Mouse (Mus musculus) thymus, adult 18-20 months (tissue): ENCODE results near the gene Fkbp2.

Source experiments
- DNase-seq, 2 experiments: peaks; one replicate each; pipeline ENCODE4 v3.0.0; 2022; ENCODE audit warnings: mixed read lengths in 2 of 2

Fkbp2 gene

DNA sequence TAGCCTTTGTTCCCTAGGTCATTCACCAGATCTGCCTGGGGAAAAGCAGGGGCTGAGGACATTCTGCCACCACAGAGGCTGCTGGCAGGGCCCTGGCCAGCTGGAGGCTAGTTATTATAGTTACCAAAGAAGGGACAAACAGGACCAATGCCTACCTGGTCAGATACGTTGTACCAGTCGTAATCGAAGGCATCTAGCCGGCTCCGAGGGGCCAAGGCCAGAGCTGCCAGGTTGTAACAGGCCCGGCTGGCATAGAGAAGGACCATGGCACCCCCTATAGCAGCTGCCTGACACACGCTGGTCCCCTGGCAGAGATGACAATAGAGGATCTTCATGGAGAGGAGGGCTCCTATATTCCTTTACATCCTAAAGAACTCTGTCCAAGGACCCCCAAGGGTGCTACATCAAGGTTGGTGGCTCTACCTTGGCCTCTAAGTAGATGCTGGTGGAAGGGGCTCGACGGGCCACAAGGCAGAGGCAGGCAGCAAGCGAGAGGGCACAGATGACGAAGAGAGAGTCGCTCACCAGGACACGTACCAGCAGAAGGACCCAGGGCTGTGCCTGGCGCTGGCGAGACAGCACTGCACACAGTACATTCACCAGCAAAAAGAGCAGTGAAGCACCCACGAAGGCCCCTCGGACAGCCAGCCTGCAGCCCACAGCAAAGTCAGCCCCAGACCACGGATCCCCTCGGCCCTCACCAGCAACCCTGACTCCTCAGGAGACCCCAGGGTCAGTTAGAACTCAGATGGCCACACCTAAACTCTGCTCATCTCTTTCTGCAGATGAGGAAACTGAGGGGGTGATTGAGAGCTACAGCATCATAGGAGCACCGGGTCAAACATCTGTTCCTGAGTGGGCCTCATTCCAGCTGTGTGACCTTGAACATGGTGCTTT is 40.9 kb downstream of the Fkbp2 start:
- no peak for DNase-seq

DNA sequence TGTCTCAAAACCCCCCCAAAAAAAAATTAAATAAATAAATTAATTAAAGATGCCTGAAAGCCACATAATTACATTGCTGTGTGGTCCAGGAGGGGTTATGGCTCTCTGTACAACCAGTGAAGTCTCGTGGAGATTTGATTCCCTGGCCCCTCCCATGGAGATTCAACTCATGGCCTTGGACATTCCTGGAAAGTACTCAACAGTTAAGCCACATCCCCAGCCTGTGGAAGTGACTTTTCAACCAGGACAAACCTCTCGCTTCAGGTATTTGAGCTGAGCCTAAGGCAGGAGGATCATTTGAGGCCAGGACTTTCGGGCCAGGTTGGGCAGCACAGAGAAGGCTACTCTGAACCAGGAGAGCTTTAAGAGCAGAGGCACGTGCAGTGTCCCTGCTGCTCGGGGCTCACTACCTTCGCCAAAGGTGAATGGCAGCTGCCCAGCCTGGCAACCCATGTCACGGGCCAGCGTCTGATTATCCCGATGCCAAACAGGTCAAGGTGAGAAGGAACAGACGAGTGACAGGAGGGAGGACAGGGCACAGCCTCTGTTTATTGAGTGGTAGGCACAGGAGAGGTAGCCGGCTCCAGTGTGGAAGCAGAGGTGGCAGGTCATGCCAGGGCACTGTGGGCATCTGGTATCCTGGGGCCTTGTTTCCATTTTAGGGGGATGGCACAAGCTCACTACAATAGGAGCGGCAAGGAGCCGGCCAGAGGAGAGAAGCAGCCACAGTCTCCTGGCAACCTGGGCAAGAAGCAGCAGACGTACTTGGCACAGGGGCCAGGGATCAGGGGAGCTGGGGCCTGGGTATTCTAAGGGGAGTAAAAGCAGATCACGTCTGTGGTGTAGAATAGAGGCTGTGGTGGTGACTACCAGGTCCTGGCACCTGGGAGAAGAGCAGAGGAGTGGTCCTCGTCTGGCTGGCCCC is 42.5 kb downstream of the Fkbp2 start:
- no peak for DNase-seq

DNA sequence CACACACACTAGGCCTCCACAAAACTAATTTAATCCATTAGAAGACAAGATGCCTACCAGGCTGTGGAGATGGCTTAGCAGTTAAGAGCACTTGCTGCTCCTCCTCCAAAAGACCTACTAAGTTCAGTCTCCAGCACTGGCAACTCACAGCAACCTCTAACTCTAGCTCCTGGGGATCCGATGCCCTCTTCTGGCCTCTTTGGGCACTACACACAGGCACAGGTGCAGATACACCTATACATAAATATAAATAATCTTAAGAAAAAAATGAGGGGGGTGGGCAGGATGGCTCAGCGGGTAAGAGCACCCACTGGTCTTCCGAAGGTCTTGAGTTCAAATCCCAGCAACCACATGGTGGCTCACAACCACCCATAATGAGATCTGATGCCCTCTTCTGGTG is 44.0 kb downstream of the Fkbp2 start:
- no peak for DNase-seq

DNA sequence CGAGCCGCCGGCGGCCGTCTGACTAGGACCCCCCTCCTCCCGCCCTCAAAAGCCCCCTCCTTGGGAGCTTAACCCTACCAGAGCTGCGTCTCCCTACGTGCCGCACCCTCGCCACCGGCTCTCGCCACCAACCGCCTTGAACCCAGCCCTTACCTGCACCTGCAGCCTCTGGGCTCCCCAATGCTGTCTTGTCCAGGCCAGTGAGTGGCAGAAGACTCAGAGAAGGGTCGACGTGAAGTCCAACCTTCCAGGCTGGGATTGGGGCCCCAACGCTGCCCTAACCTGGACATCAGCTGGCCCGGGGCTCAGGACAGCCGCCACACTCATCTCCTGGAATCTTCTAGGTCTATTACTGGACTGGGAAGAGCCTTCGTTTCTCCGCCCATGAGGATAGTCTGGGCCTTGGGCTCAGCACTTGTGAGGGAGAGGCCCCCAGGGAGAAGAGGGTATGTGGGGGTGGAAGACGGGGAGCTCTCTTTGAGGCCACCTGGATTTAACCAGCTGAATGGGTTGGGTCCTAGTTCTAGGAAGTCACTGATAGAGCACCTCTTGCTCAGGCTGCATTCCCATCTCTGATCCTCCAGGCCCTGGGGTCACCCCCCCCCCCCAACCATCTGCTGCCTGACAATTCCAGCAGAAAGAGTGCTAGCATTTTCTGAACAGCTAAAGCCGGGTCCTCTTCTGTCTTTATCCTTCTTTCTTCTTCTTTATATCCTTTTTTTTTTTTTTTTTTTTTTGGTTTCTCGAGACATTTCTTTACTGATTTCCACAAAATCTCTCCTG is 45.9 kb downstream of the Fkbp2 start, which contains the start of gene Kcnk4:
Kcnk4 (minus strand) TSS at position 321 of the 783 bp plus-strand sequence.
- DNase-seq, result no peak

DNA sequence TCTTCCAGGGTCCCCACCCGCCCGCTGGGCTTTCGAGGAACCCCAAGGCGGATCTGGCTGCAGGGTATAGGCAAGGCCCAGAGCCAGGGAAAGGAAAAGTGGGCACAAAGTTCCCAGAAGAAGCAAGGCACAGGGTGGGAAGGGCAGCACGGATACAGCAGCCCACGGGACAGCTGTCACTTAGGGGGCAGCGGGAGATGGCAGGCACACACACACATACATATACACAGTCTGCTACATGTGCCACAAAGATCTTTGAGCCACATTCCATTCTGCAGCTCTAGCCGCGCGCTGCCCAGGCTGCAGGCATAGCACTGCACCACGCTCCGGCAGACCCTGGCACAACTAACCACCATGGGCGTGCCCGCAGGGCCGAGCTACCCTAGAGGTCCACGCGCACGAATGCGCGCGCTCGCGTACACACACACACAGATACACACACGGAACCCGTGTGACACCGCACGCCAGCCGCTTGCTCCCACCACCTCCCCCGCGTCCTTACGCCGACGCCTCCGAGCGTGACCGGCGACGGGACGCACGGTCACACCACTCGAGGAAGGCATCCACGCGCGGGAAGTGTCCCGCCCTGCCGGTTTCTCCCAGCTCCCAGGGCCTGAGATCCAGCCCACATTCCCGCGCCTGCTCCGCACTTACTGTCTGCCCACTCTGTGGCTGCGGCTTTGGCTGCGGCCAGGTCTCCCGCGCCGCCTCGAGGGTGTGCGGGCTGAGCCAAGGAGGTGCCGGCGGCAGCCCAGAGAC is 46.7 kb downstream of the Fkbp2 start:
- DNase-seq, result no peak

DNA sequence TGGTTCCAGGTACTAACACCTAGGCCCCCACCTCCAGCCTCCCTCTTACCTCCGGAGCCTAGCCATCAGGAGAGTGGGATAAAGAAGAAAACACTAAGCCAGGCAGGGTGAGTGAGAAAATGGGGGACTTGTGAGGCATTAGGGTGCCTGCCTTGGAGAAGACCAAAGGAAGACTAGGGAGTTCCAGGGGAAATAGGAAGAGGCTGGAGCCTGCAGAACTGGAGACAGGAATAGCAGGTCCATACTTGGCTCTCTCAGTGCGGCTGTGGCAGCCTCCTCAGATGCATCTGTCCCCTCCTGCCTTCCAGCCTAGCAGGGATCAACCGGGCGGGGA is 47.2 kb downstream of the Fkbp2 start:
- no peak for DNase-seq

DNA sequence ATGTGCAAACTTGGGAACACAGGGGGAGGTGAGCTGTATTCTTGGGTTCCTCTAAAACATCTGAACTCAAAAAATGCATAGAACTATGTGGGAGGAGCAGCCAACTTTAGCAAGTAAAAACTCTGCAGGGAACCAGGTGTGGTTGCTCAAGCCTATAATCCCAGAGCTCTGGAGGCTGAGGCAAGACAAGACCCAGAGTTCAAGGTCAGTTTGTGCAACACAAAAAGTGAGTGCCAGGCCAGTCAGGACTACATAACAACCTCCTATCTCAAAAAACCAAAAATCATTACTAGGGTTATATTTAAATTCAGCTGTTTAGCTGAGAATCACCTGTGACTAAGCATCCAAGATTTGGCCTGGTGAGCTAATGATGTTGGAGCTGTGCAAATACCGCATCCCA is 48.3 kb downstream of the Fkbp2 start:
- DNase-seq, result no peak

DNA sequence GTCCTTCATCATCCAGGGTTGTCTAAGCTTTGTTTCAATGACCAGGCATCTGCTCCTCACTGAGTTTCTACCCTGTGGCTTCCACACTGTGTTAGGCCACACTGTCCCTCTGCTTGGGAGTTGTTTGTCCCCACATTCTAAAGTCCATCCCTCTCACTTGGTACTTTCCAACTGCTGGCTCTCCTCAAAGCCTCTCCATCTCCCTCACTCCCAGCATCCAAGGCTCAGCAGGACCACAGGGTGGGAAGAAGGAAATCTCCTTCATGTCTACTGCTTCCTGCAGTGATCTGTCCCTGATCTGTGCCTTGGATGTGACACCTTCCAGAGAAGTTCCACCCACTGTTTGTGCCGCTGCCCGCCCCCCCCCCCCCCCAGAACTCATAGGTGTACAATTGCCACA is 49.3 kb downstream of the Fkbp2 start:
- DNase-seq, result no peak

DNA sequence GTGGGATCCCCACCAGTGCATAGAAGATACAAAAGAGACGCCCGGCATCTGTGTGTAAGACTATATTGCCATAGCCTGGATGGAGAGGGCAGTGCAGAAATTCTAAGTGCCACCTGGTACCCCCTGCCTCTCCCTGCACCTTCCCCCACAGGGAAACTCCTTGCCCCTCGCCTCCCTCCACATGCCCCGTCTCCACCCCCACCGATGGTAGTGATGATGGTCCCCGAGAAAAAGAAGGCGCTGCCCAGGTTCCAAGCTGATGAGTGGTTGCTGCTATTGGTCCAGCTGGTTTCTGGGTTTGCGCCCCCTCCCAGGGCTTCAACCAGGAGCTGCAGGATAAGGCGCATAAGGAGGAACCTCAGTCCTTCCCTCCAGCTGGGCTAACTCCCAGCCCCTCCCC is 52.2 kb downstream of the Fkbp2 start:
- no peak for DNase-seq
